Mouse (Mus musculus) cerebellum, adult 2 months (tissue): ENCODE measurements around the gene E430018J23Rik.

Experiments
- CTCF ChIP-seq: fragments of 200-500 bp; IDR thresholded peaks from 2 replicates; pipeline ENCODE4 v1.5.1; 2011; ENCODE audit warnings: low read depth, mild to moderate bottlenecking, control low read depth, low read length, moderate library complexity, borderline replicate concordance; ENCODE audit not compliant: insufficient read depth
- POLR2A ChIP-seq: fragments of 200-500 bp; IDR thresholded peaks from 2 replicates; pipeline ENCODE4 v1.6.1; 2011; ENCODE audit warnings: low read length, control low read depth, borderline replicate concordance; ENCODE audit not compliant: insufficient read depth

- TF ChIP-seq POLR2A (no peak), CTCF (peak; percentile 17; the same call in 1 of the 2 replicates)
Observed at GRCm38 (mm10) chr7:127437724-127438123, 44.3 kb upstream of the E430018J23Rik start.
